Mouse (Mus musculus) intestine, embryonic 16.5 days (tissue): ENCODE measurements around the gene Nploc4. TPM values are rescaled to one million over a fixed set of nuclear protein-coding genes. Genes with fewer than 3 reads are reported as not detected.

ENCODE experiments used
- ATAC-seq: fragments of 200-750 bp; cut with Nextera tagmentation; 2 replicates; pipeline ENCODE4 v1.8.0; 2017; ENCODE audit warnings: moderate TSS enrichment, moderate library complexity
- H3K27ac ChIP-seq: fragments of 300-500 bp; sonication (generic); 2 replicates; pipeline ENCODE4 v1.5.1; 2014; ENCODE audit warnings: mild to moderate bottlenecking, low read length
- H3K27me3 ChIP-seq: fragments of 300-500 bp; sonication (generic); replicated peaks from 2 replicates; pipeline ENCODE4 v1.6.1; 2014; ENCODE audit warnings: low read length, control low read depth, mixed read lengths; ENCODE audit not compliant: control insufficient read depth, insufficient read depth
- H3K36me3 ChIP-seq: fragments of 300-500 bp; sonication (generic); 2 replicates; pipeline ENCODE4 v1.6.1; 2014; ENCODE audit warnings: low read length, control low read depth; ENCODE audit not compliant: control insufficient read depth, insufficient read depth
- H3K4me1 ChIP-seq: fragments of 300-500 bp; sonication (generic); 2 replicates; pipeline ENCODE4 v1.6.1; 2014; ENCODE audit warnings: low read length, control low read depth, mixed read lengths; ENCODE audit not compliant: control insufficient read depth, insufficient read depth
- H3K4me2 ChIP-seq: fragments of 300-500 bp; sonication (generic); 2 replicates; pipeline ENCODE4 v1.6.1; 2014; ENCODE audit warnings: low read depth, low read length, control low read depth
- H3K4me3 ChIP-seq: fragments of 300-500 bp; sonication (generic); 2 replicates; pipeline ENCODE4 v1.5.1; 2014; ENCODE audit warnings: mild to moderate bottlenecking, low read length
- H3K9ac ChIP-seq: fragments of 300-500 bp; sonication (generic); 2 replicates; pipeline ENCODE4 v1.6.1; 2014; ENCODE audit warnings: low read depth, low read length
- H3K9me3 ChIP-seq: fragments of 300-500 bp; sonication (generic); 2 replicates; pipeline ENCODE4 v1.6.1; 2016; ENCODE audit warnings: low read length, control low read depth; ENCODE audit not compliant: control insufficient read depth
- WGBS: fragments of 180-500 bp; shearing (Covaris S2); extraction: QIAGEN DNeasy Blood & Tissue Kit; methylation state at CpG from one replicate; pipeline ENCODE4 v1.1.7; 2014; 5-methylcytosine and 5-hydroxymethylcytosine counted together
- polyA plus RNA-seq: library from polyadenylated mRNA; unstranded; fragments of >200 nt; fragmentation: Nextera tagmentation; extraction: Ambion mirVana; gene quantifications from 2 replicates; pipeline ENCODE4 v1.2.1, GENCODE M21; 2015

Nploc4 gene
- polyA plus RNA-seq, 1 experiment from 2014 or later, result 19.5 TPM

DNA sequence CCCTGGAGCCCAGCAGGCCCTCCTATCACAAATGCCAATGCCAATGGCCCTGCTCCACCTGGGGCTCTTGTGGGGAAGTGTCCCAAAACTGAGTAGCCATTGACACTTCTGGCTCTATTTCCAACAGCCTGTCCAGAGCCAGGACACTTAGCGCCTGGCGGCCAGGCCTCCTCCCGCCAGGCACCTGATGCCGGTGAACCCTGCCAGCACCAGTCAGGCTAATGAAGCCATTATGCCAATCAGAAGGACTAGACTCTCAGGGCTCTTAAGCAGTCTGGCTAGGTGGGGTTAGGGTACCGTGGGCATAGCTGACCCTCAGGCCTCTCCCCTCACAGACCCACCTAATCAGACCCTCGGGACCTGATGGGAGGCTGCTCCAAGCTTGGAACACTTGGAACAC lies 78.1 kb downstream of the Nploc4 start:
- no peaks in the 10 kb centered on the region for H3K36me3 ChIP-seq
- H3K27me3 ChIP-seq, result no peaks in the 10 kb centered on the region; the same call in 1 of the 2 replicates
- peaks cover 31% of the 10 kb centered on the region for H3K4me1 ChIP-seq
- no peak overlapping the region for H3K4me3 ChIP-seq
- no peak overlapping the region for H3K4me2 ChIP-seq
- WGBS, result 89% methylated on average over 6 of the region's 6 CpGs
- ATAC-seq, result no peak
- no peaks in the 10 kb centered on the region for H3K9me3 ChIP-seq
- no peak overlapping the region for H3K27ac ChIP-seq
- H3K9ac ChIP-seq, result no peak overlapping the region

DNA sequence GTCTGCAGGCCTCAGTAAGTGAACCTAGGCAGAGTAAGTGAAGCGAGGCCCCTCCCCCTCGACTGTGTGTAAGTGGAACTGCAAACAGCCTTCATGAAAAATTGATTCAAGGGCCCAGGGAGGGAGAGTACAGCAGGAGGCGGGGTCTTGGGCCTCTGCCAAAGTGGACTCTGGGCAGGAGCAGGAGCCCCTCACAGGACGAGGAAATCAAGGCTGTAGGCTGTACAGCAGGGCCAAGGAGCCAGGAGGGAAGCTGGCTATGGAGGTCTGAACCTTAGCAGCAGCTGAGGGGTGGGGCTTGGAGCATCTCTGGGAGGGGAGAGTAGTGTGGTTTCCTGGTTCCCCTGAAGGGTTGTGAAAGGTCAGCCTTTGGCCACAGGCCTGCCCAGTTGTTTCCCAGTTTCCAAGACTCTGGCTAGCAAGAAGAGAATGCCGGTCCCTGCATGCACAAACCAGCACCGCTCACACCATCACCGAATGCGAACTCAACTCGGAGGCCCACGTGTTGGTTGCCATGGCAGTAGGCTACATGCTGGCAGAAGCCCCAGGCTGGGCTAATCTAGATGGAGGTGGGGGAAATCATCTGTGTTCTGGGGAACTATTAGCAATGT lies 79.6 kb downstream of the Nploc4 start:
- no peaks in the 10 kb centered on the region; the same call in 1 of the 2 replicates for H3K27me3 ChIP-seq
- H3K9me3 ChIP-seq, result no peaks in the 10 kb centered on the region
- WGBS, result 7% methylated on average over 10 of the region's 10 CpGs
- H3K36me3 ChIP-seq, result no peaks in the 10 kb centered on the region
- ATAC-seq, result peak; percentile 65
- peak overlapping the region; percentile 53 for H3K9ac ChIP-seq
- H3K4me3 ChIP-seq, result no peak overlapping the region; the same call in 1 of the 2 replicates
- H3K4me1 ChIP-seq, result peaks cover 44% of the 10 kb centered on the region
- peak overlapping the region; percentile 27; the same call in 1 of the 2 replicates for H3K4me2 ChIP-seq
- H3K27ac ChIP-seq, result peak overlapping the region; percentile 87

DNA sequence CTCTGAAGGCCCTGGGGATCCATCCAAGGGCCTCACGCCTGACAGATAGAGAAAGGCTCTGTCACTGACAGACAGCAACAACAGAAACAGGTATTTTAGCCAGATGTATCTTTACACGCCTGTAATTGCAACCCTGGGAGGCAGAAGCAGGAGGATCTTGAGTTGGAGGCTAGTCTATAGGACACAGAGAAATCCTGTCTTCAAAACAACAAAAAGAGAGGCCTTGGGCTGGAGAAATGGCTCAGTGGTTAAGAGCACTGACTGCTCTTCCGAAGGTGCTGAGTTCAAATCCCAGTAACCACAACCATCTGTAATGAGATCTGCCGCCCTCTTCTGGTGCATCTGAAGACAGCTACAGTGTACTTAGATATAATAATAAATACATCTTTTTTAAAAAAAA lies 80.6 kb downstream of the Nploc4 start:
- Histone ChIP-seq H3K9me3 (no peaks in the 10 kb centered on the region), H3K27me3 (no peaks in the 10 kb centered on the region; the same call in 1 of the 2 replicates), H3K27ac (peak overlapping the region; percentile 87; the same call in 1 of the 2 replicates), H3K9ac (no peak overlapping the region), H3K36me3 (no peaks in the 10 kb centered on the region), H3K4me2 (no peak overlapping the region), H3K4me3 (no peak overlapping the region), H3K4me1 (peaks cover 52% of the 10 kb centered on the region)
- ATAC-seq, result no peak
- 94% methylated on average over 4 of the region's 4 CpGs for WGBS

DNA sequence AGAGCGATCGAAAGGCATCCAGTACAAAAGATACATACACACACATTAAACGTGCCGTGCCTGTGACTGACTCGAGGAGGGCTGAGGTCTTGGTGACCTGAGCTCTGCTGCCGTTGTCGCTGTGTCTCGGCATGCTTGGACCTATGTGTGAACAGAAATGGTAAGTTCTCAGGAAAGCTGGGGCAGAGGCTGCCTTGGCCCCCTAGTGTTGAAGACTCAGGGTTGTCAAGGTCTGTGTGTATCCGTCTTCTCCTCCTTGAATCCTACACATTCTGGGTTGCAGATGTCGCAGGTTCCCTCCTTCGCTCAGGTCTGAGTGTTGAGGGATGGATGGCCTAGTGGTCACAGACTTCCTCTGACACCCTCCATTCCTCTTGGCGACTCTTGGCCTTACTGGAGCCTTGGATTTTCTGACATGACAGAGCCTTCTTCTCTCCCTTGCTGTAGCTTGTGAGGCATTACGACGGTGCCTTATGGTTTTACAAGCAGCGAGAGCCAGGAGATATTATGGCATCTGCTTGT lies 81.1 kb downstream of the Nploc4 start:
- H3K9me3 ChIP-seq, result no peaks in the 10 kb centered on the region
- no peak overlapping the region for H3K27ac ChIP-seq
- no peak overlapping the region for H3K9ac ChIP-seq
- no peaks in the 10 kb centered on the region for H3K36me3 ChIP-seq
- H3K4me2 ChIP-seq, result no peak overlapping the region
- H3K4me3 ChIP-seq, result no peak overlapping the region
- peaks cover 57% of the 10 kb centered on the region for H3K4me1 ChIP-seq
- ATAC-seq, result no peak
- 80% methylated on average over 15 of the region's 15 CpGs for WGBS
- H3K27me3 ChIP-seq, result no peaks in the 10 kb centered on the region

DNA sequence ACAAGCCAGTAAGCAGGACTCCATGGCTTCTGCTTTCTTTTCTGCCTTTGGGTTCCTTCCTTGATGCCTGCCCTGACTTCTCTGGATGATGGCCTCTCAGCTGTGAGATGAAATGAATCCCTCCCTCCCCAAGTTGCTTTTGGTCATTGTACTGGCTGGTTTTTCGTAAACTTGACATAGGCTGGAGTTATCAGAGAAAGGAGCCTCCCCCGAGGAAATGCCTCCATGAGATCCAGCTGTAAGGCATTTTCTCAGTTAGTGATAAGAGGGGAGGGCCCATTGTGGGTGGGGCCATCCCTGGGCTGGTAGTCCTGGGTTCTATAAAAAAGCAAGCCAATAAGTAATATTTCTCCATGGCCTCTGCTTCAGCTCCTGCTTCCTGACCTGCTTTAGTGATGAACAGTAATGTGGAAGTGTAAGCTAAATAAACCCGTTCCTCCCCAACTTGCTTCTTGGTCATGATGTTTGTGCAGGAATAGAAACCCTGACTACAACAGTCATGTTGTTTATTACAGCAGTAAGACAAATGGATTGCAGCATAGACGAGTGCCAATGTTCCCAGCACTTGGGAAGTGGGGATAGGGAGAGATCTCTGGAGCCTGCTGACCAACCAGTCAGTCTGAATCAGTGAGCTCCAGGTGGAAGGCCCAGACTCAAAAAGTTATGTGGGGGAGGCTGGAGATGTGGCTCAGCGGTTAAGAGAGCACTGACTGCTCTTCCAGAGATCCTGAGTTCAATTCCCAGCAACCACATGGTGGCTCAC lies 82.0 kb downstream of the Nploc4 start:
- Histone ChIP-seq H3K27me3 (no peaks in the 10 kb centered on the region), H3K4me1 (peaks cover 66% of the 10 kb centered on the region)
- WGBS, result 41% methylated on average over 5 of the region's 5 CpGs

DNA sequence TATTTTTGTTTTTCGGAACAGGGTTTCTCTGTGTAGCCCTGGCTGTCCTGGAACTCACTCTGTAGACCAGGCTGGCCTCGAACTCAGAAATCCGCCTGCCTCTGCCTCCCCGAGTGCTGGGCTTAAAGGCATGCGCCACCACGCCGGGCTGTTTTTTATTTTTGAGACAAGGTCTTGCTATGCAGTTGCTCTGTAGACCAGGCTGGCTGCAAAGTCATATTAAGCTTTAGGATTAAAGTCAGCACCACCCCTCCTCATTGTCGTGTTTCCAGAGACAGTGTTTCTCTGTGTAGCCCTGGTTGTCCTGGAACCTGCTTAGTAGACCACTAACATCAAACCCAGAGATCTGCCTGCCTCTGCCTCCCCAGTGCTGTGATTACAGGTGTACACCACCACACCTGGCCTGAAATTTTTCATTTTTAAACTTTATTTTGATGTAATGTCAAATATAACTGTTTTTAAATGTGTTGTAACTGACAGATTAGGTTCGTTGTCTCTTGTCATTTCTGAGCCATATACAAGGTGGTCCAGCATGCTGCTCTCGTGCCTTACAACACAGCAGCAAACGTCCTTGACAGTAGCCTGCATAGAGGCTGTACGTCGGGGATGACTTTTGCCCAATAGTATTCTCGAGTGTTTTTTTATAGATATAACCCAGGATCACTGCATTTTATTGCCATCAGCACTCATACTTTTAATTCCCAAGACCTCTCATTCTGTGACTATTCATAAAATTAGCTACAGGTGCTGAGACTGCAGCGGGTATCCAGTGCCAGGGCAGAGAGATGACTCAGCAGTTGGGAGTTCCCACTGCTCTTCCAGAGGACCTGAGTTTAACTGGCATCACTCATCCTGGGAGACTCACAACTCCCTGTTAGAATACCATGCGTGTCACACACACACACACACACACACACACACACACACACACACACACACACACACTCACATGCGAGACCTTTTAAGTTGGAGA lies 82.9 kb downstream of the Nploc4 start:
- Histone ChIP-seq H3K4me3 (no peak overlapping the region), H3K36me3 (no peaks in the 10 kb centered on the region), H3K27me3 (no peaks in the 10 kb centered on the region), H3K4me2 (no peak overlapping the region), H3K27ac (no peak overlapping the region), H3K9ac (no peak overlapping the region; the same call in 1 of the 2 replicates), H3K4me1 (peaks cover 68% of the 10 kb centered on the region), H3K9me3 (no peaks in the 10 kb centered on the region)
- 83% methylated on average over 17 of the region's 17 CpGs for WGBS
- ATAC-seq, result no peak

More for the DNA sequence above, 82.0 kb downstream of the Nploc4 start:
- H3K4me2 ChIP-seq, result no peak overlapping the region
- no peak overlapping the region for H3K4me3 ChIP-seq
- no peaks in the 10 kb centered on the region for H3K9me3 ChIP-seq
- ATAC-seq, result no peak
- no peaks in the 10 kb centered on the region for H3K36me3 ChIP-seq
- no peak overlapping the region for H3K27ac ChIP-seq
- no peak overlapping the region for H3K9ac ChIP-seq

DNA sequence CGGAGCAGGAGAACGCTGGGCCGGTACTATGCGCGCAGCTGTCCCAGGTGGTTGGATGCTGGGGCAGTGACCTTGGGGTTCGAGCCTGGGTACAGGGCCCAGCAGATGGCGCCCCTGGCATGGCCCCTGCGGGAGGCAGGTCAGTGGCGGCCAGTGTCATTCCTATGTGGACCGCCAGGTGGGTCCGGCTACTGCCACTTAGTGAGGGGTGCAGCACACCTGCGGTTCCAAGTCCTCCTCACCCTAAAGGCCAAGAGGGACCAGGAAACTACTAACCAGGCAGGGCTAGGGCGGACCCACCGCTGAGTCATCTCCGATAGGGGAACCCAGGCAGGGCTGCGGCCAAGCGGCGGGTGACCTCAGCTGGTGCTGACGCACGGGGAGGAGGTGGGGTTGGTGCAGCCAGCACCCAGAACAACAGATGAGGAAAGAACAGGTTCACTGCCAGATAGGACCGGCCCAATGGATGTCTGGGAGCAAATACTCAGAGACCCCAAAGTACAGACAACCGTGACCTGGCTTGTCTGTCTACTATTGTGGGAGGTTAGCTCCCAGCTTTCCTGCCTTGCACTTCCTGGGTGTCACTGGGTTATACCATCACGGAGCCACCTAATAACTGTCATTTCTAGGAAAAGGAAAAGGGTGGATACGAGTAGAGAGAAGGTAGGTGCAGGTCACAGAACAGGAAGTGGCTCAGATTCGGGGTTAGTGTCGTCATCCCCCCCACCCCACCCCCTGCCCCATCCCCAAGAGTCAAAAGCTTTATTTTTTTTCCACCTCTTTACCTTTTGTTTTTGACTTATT lies 83.8 kb downstream of the Nploc4 start:
- H3K4me1 ChIP-seq, result peaks cover 65% of the 10 kb centered on the region
- no peaks in the 10 kb centered on the region for H3K36me3 ChIP-seq
- H3K4me2 ChIP-seq, result peak overlapping the region; percentile 30; the same call in 1 of the 2 replicates
- H3K9ac ChIP-seq, result peak overlapping the region; percentile 51; the same call in 1 of the 2 replicates
- H3K9me3 ChIP-seq, result no peaks in the 10 kb centered on the region
- ATAC-seq, result peak; percentile 54
- peak overlapping the region; percentile 85 for H3K27ac ChIP-seq
- H3K27me3 ChIP-seq, result no peaks in the 10 kb centered on the region
- peak overlapping the region; percentile 12; the same call in 1 of the 2 replicates for H3K4me3 ChIP-seq
- 25% methylated on average over 26 of the region's 26 CpGs for WGBS

DNA sequence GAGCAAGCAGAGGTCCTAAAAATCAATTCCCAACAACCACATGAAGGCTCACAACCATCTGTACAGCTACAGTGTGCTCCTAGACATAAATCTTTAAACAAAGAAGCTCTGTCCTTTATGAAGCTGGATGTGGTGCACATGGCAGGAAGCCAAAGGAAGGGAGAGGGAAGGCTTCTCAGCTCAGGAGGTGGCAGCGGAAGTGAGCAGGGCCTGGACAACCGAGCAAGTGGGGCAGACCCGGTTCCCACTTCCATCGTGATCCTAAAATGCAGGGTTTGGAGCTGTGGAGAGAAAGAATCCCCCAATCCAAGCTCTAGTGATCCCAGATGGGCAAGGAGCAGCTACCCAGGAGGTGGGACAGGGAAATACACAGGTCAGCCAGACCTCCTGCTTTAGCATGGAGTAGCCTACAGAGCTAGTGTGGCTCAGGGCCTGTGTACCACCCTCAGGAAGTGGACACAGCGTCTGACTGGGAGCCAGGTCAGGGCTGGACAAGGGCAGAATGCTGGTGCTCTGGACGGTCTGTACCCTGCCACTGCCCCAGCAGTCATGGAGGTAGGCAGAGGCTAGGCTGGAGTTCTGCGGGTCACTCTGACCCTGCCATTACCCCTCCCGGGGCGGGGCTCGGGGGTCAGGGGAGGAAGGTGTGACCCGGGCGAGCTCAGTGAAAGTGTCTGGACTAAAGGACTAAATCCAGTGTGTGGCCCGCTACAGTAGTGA lies 84.8 kb downstream of the Nploc4 start:
- ATAC-seq, result no peak
- 61% methylated on average over 13 of the region's 13 CpGs for WGBS
- no peaks in the 10 kb centered on the region for H3K36me3 ChIP-seq
- H3K27ac ChIP-seq, result peak overlapping the region; percentile 85
- H3K4me2 ChIP-seq, result no peak overlapping the region
- no peaks in the 10 kb centered on the region for H3K27me3 ChIP-seq
- peak overlapping the region; percentile 51 for H3K9ac ChIP-seq
- H3K4me3 ChIP-seq, result no peak overlapping the region
- peaks cover 56% of the 10 kb centered on the region for H3K4me1 ChIP-seq
- H3K9me3 ChIP-seq, result no peaks in the 10 kb centered on the region
